Mouse (Mus musculus): ENCODE data around the gene Mfsd4b1. TPM values are rescaled to one million over a fixed set of nuclear protein-coding genes. Genes with fewer than 3 reads are reported as not detected.

Mfsd4b1 gene
- total RNA-seq, 1 experiment = 0.09 TPM

DNA sequence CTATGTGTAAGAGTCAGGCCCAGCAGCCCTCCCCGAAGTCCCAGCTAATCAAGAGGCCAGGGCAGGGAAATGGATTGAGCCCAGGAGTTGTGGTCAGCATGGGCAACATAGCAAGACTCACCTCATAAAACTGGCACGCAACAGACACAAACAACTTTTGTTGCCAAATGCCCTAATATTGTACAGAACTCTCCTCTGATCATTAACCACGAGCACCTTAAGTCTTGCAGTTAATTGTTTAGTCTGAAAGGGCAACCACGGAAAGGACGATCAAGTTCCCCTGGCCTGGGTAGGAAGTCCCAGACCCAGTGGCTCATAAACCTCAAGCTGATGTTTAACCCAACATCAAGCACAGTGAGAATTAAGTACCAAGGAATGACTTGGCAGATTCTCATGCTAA, 42.5 kb downstream of the Mfsd4b1 start:
- DNase-seq (ENCODE audit: low read depth, low spot score) = no peak
- in situ Hi-C loops (cut with MboI; ENCODE audit: low sequenced_read_pairs in 2 of 2, unreplicated experiment in 2 of 2) = no loop called here
- TF ChIP-seq ZNF384 (IDR thresholded peaks at IDR 0.05; ENCODE audit: low read depth, low read length) = no peak
- no peak for TF ChIP-seq HCFC1 (IDR thresholded peaks at IDR 0.05; ENCODE audit: borderline replicate concordance, insufficient read depth, low read length)
- TF ChIP-seq MAFK (IDR thresholded peaks at IDR 0.05; ENCODE audit: insufficient read depth, low read depth, low read length) = no peak
- no peak for TF ChIP-seq ZC3H11A (IDR thresholded peaks at IDR 0.05; ENCODE audit: borderline replicate concordance, low read depth, low read length)
- TF ChIP-seq CHD2 (IDR thresholded peaks at IDR 0.05; ENCODE audit: low read depth, low read length) = no peak

DNA sequence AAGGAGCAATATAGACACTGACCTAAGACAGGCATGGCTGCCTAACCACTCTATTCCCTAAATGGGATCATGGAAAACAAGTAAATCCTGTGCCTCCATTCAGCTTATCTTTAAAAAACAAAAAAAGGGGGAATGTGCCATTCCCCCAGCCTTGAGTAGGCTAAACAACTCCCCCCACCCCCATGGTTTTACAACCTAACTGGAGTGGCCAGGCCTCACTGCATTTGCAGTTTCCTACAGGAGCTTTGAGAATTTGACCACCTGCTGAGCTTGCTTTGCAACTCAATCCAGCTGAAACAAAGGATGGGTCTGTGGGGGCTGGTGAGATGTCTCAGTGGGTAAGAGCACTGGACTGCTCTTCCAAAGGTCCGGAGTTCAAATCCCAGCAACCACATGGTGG, 46.8 kb downstream of the Mfsd4b1 start:
- Histone ChIP-seq H3K27ac (ENCODE audit: insufficient read depth, low read depth, low read length, poor library complexity, severe bottlenecking) (no peak overlapping the region), H3K9ac (ENCODE audit: insufficient read depth, low read depth, low read length, poor library complexity, severe bottlenecking) (no peak overlapping the region), H3K4me1 (ENCODE audit: control insufficient read depth in 2 of 2, insufficient read depth in 2 of 2, low read length in 2 of 2, poor library complexity in 1 of 2) (no peaks in the 10 kb centered on the region), H3K4me3 (ENCODE audit: insufficient read depth in 1 of 2, low read depth in 1 of 2, low read length in 2 of 2, poor library complexity in 1 of 2, severe bottlenecking in 1 of 2) (no peak overlapping the region), H3K36me3 (ENCODE audit: control insufficient read depth, insufficient read depth, low read length, poor library complexity, severe bottlenecking) (no peaks in the 10 kb centered on the region), H3K9me3 (ENCODE audit: control insufficient read depth, insufficient read depth, low read depth, low read length) (peaks cover 9% of the 10 kb centered on the region)
- no peak for DNase-seq (ENCODE audit: low read depth, low spot score)
- in situ Hi-C loops (cut with MboI; ENCODE audit: low sequenced_read_pairs in 2 of 2, unreplicated experiment in 2 of 2) = no loop called here
- no peak for TF ChIP-seq CHD2 (IDR thresholded peaks at IDR 0.05; ENCODE audit: low read depth, low read length)

More for the DNA sequence above, 42.5 kb downstream of the Mfsd4b1 start:
- H3K9me3 ChIP-seq (ENCODE audit: control insufficient read depth, insufficient read depth, low read depth, low read length) = peaks cover 4% of the 10 kb centered on the region; the same call in 1 of the 2 replicates
- no peaks in the 10 kb centered on the region for H3K36me3 ChIP-seq (ENCODE audit: control insufficient read depth, insufficient read depth, low read length, poor library complexity, severe bottlenecking)
- no peaks in the 10 kb centered on the region for H3K4me1 ChIP-seq (ENCODE audit: control insufficient read depth in 2 of 2, insufficient read depth in 2 of 2, low read length in 2 of 2, poor library complexity in 1 of 2)
- H3K9ac ChIP-seq (ENCODE audit: insufficient read depth, low read depth, low read length, poor library complexity, severe bottlenecking) = no peak overlapping the region
- H3K4me3 ChIP-seq (ENCODE audit: insufficient read depth in 1 of 2, low read depth in 1 of 2, low read length in 2 of 2, poor library complexity in 1 of 2, severe bottlenecking in 1 of 2) = no peak overlapping the region
- H3K27ac ChIP-seq (ENCODE audit: insufficient read depth, low read depth, low read length, poor library complexity, severe bottlenecking) = no peak overlapping the region

DNA sequence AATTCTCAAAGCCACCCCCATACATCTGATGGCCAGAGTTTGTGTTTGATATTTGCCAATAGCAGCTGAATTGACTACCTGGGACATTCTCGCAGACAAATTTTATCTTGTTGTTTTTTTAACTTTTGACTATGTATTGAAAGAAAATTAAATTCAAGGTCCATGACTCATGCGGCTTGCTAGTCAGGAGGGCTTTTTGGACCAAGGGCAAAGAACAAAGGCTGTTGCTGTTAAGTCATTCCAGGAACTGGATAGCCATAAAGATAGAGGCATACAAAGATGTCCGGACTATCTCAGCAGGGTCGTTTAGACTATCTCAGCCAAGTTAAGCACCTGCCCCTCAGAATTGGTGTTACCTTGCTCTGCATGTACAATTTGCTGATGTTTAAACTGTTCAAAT, 47.7 kb downstream of the Mfsd4b1 start:
- Histone ChIP-seq H3K27ac (ENCODE audit: insufficient read depth, low read depth, low read length, poor library complexity, severe bottlenecking) (no peak overlapping the region), H3K9me3 (ENCODE audit: control insufficient read depth, insufficient read depth, low read depth, low read length) (peaks cover 9% of the 10 kb centered on the region), H3K4me3 (ENCODE audit: insufficient read depth in 1 of 2, low read depth in 1 of 2, low read length in 2 of 2, poor library complexity in 1 of 2, severe bottlenecking in 1 of 2) (no peak overlapping the region), H3K36me3 (ENCODE audit: control insufficient read depth, insufficient read depth, low read length, poor library complexity, severe bottlenecking) (no peaks in the 10 kb centered on the region), H3K4me1 (ENCODE audit: control insufficient read depth in 2 of 2, insufficient read depth in 2 of 2, low read length in 2 of 2, poor library complexity in 1 of 2) (no peaks in the 10 kb centered on the region), H3K9ac (ENCODE audit: insufficient read depth, low read depth, low read length, poor library complexity, severe bottlenecking) (no peak overlapping the region)
- no peak for DNase-seq (ENCODE audit: low read depth, low spot score)
- TF ChIP-seq HCFC1 (IDR thresholded peaks at IDR 0.05; ENCODE audit: borderline replicate concordance, insufficient read depth, low read length) (no peak), CHD2 (IDR thresholded peaks at IDR 0.05; ENCODE audit: low read depth, low read length) (no peak)
- in situ Hi-C loops (cut with MboI; ENCODE audit: low sequenced_read_pairs in 2 of 2, unreplicated experiment in 2 of 2) = no loop called here

DNA sequence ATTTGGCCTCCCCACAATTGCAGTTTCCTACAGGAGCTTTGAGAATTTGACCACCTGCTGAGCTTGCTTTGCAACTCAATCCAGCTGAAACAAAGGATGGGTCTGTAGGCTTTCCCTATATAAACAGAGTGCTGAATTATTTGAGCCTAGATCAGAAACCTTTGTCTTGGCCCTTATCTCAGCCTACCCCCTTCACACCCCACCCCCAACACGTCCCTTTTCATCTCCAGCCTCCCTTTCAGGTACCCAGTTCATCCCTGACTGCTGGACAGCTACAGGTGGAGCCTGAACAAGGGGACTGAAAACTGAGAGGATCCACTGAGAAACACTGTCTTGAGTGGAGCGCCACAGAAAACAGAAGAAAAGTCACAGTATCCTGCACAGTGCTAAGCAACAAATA, 49.3 kb downstream of the Mfsd4b1 start:
- H3K4me1 ChIP-seq (ENCODE audit: control insufficient read depth in 2 of 2, insufficient read depth in 2 of 2, low read length in 2 of 2, poor library complexity in 1 of 2) = no peaks in the 10 kb centered on the region
- no peak overlapping the region for H3K4me3 ChIP-seq (ENCODE audit: insufficient read depth in 1 of 2, low read depth in 1 of 2, low read length in 2 of 2, poor library complexity in 1 of 2, severe bottlenecking in 1 of 2)
- peak; percentile 56 for DNase-seq (ENCODE audit: low read depth, low spot score)
- peaks cover 9% of the 10 kb centered on the region for H3K9me3 ChIP-seq (ENCODE audit: control insufficient read depth, insufficient read depth, low read depth, low read length)
- H3K27ac ChIP-seq (ENCODE audit: insufficient read depth, low read depth, low read length, poor library complexity, severe bottlenecking) = no peak overlapping the region
- in situ Hi-C loops (cut with MboI; ENCODE audit: low sequenced_read_pairs in 2 of 2, unreplicated experiment in 2 of 2) = no loop called here
- TF ChIP-seq HCFC1 (IDR thresholded peaks at IDR 0.05; ENCODE audit: borderline replicate concordance, insufficient read depth, low read length) (no peak), CHD2 (IDR thresholded peaks at IDR 0.05; ENCODE audit: low read depth, low read length) (no peak), ZC3H11A (IDR thresholded peaks at IDR 0.05; ENCODE audit: borderline replicate concordance, low read depth, low read length) (no peak)
- no peak overlapping the region for H3K9ac ChIP-seq (ENCODE audit: insufficient read depth, low read depth, low read length, poor library complexity, severe bottlenecking)
- no peaks in the 10 kb centered on the region for H3K36me3 ChIP-seq (ENCODE audit: control insufficient read depth, insufficient read depth, low read length, poor library complexity, severe bottlenecking)

DNA sequence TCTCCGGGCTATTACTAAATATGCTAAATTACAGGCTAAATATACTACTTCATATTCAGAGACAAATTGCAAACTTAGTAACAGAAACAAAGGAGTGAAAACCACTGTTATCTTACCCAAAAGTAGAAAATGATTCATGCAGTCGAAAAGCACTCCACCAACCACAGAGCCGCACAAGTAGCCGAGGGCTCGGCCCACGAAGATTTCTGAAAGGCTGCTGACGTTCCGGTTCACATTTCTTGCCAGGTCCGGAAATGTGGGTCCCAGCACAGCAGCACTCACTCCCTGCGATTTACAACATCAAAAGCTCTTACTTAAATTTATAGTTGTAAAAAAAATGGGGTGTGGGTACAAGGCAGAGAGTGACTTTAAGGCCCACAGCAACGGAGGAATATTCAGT, 50.1 kb downstream of the Mfsd4b1 start:
- no peak for TF ChIP-seq MAFK (IDR thresholded peaks at IDR 0.05; ENCODE audit: insufficient read depth, low read depth, low read length)
- TF ChIP-seq ZNF384 (IDR thresholded peaks at IDR 0.05; ENCODE audit: low read depth, low read length) = no peak
- TF ChIP-seq ZC3H11A (IDR thresholded peaks at IDR 0.05; ENCODE audit: borderline replicate concordance, low read depth, low read length) = no peak
- no peak for TF ChIP-seq CHD2 (IDR thresholded peaks at IDR 0.05; ENCODE audit: low read depth, low read length)
- no peak for TF ChIP-seq HCFC1 (IDR thresholded peaks at IDR 0.05; ENCODE audit: borderline replicate concordance, insufficient read depth, low read length)
- H3K4me1 ChIP-seq (ENCODE audit: control insufficient read depth in 2 of 2, insufficient read depth in 2 of 2, low read length in 2 of 2, poor library complexity in 1 of 2) = no peaks in the 10 kb centered on the region
- H3K9ac ChIP-seq (ENCODE audit: insufficient read depth, low read depth, low read length, poor library complexity, severe bottlenecking) = no peak overlapping the region
- H3K27ac ChIP-seq (ENCODE audit: insufficient read depth, low read depth, low read length, poor library complexity, severe bottlenecking) = no peak overlapping the region
- H3K9me3 ChIP-seq (ENCODE audit: control insufficient read depth, insufficient read depth, low read depth, low read length) = peaks cover 9% of the 10 kb centered on the region
- in situ Hi-C loops (cut with MboI; ENCODE audit: low sequenced_read_pairs in 2 of 2, unreplicated experiment in 2 of 2) = no loop called here
- no peaks in the 10 kb centered on the region for H3K36me3 ChIP-seq (ENCODE audit: control insufficient read depth, insufficient read depth, low read length, poor library complexity, severe bottlenecking)
- no peak overlapping the region for H3K4me3 ChIP-seq (ENCODE audit: insufficient read depth in 1 of 2, low read depth in 1 of 2, low read length in 2 of 2, poor library complexity in 1 of 2, severe bottlenecking in 1 of 2)
- DNase-seq (ENCODE audit: low read depth, low spot score) = no peak
